Comparison of ENCODE assay signal across 26 mouse cellular contexts in the genomic region with DNA sequence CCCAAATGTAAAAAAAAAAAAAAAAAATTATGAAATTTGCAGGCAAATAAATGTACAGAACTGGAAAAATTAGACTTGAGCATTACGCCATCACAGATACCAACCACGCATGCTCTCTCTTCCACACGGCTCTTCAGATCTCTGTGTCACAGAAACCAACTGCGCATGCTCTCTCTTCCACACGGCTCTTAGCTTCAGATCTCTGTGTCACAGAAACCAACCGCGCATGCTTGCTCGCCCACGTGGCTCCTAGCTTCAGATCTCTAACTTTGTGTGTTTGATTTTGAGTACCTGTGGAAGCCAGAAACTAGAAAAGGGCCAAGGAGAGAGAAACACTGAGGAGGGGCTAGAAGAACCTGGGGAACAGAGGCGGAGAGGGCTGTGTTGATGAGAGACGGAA. TPM values are rescaled to one million over a fixed set of nuclear protein-coding genes. Genes with fewer than 3 reads are reported as not detected.
DNase-seq lines count a peak whose midpoint lies in the region; ATAC-seq and TF ChIP-seq lines count a peak whose summit lies in the region.
"Had no signal": no experiment of that assay in that cellular context is flagged by ENCODE, and none has a peak within 500 bp of the region (broad histone marks: within the 10 kb centered on the region; RNA-seq: fewer than 3 reads in every experiment).

No protein-coding gene starts in this region.

- TF ChIP-seq CTCF in E14TG2a.4 (conservative IDR thresholded peaks at IDR 0.05; ENCODE audit: low read length) = no peak

- peak overlapping the region; percentile 45 for H3K4me3 ChIP-seq in E14TG2a.4 (replicated peaks; ENCODE audit: low read length)
- H3K4me3 ChIP-seq in heart, embryonic 12.5 days = no peak overlapping the region
- no peak overlapping the region for H3K4me3 ChIP-seq in heart, embryonic 10.5 days
- H3K4me3 ChIP-seq: embryonic facial prominence, embryonic 13.5 days; embryonic facial prominence, embryonic 15.5 days; erythroblast, embryonic 14.5 days; forebrain, embryonic 10.5 days; forebrain, embryonic 12.5 days had no signal

- DNase-seq in ES-CJ7 (ENCODE audit: low read depth, low spot score) (peak; percentile 89), R1 (ENCODE audit: low read depth, low spot score) (peak; percentile 97)
- peak; percentile 36 for DNase-seq in testis, postnatal 14 days (ENCODE audit: low spot score)
- no peak for DNase-seq in embryo, embryonic 10 days (ENCODE audit: low spot score)
- DNase-seq in heart, embryonic 10.5 days (ENCODE audit: low spot score) = no peak
- DNase-seq: adrenal gland, adult 8-10 months; adrenal gland, postnatal 14 days; adrenal gland, postnatal 36 days; cerebellum, adult 11-12 months; cerebellum, adult 2 months; cerebellum, adult 9-10 months; cerebellum, postnatal 10 days; cerebellum, postnatal 25 days; embryo, embryonic 11 days had no signal

- ATAC-seq in heart, embryonic 12.5 days (ENCODE audit: insufficient number of reproducible peaks, low FRiP score) = no peak
- ATAC-seq: activated CD4-positive, CD25-positive, alpha-beta regulatory T cell, adult 4 months; forebrain, embryonic 14.5 days; forebrain, embryonic 16.5 days; Patski had no signal

- H3K9ac ChIP-seq in heart, embryonic 12.5 days = no peak overlapping the region
- H3K9ac ChIP-seq: embryonic facial prominence, embryonic 13.5 days; embryonic facial prominence, embryonic 15.5 days; forebrain, embryonic 12.5 days had no signal

- H3K36me3 ChIP-seq in E14TG2a.4 (ENCODE audit: insufficient read depth, low read length) = peaks cover 36% of the 10 kb centered on the region
- H3K36me3 ChIP-seq in heart, embryonic 12.5 days = peaks cover 62% of the 10 kb centered on the region
- H3K36me3 ChIP-seq in heart, embryonic 10.5 days = peaks cover 63% of the 10 kb centered on the region
- H3K36me3 ChIP-seq: G1E had no signal

- no peak overlapping the region for H3K27ac ChIP-seq in heart, embryonic 12.5 days (ENCODE audit: poor library complexity, severe bottlenecking)
- no peak overlapping the region for H3K27ac ChIP-seq in heart, embryonic 10.5 days
- H3K27ac ChIP-seq: embryonic facial prominence, embryonic 13.5 days; embryonic facial prominence, embryonic 15.5 days; forebrain, embryonic 10.5 days; forebrain, embryonic 12.5 days had no signal

- WGBS in heart, embryonic 12.5 days = 96% methylated on average over 11 of the region's 11 CpGs
- WGBS in heart, embryonic 10.5 days = 95% methylated on average over 11 of the region's 11 CpGs

- no peak overlapping the region for H3K4me2 ChIP-seq in heart, embryonic 12.5 days
- H3K4me2 ChIP-seq: embryonic facial prominence, embryonic 13.5 days; embryonic facial prominence, embryonic 15.5 days; forebrain, embryonic 12.5 days had no signal

- no peaks in the 10 kb centered on the region for H3K9me3 ChIP-seq in E14TG2a.4 (ENCODE audit: low read length)
- peaks cover under 1% of the 10 kb centered on the region for H3K9me3 ChIP-seq in heart, embryonic 12.5 days (replicated peaks)
- no peaks in the 10 kb centered on the region for H3K9me3 ChIP-seq in heart, embryonic 10.5 days
- H3K9me3 ChIP-seq: embryonic facial prominence, embryonic 13.5 days; embryonic facial prominence, embryonic 15.5 days had no signal

- H3K4me1 ChIP-seq in E14TG2a.4 (replicated peaks; ENCODE audit: low read depth, low read length) = peaks cover 20% of the 10 kb centered on the region
- H3K4me1 ChIP-seq in heart, embryonic 12.5 days (replicated peaks) = peaks cover 4% of the 10 kb centered on the region; the same call in 1 of the 2 replicates
- H3K4me1 ChIP-seq in heart, embryonic 10.5 days = peaks cover 7% of the 10 kb centered on the region; the same call in 1 of the 2 replicates
- H3K4me1 ChIP-seq: embryonic facial prominence, embryonic 13.5 days; forebrain, embryonic 10.5 days; forebrain, embryonic 12.5 days had no signal

- H3K27me3 ChIP-seq in E14TG2a.4 (ENCODE audit: insufficient read depth, low read length) = no peaks in the 10 kb centered on the region
- H3K27me3 ChIP-seq in heart, embryonic 12.5 days (replicated peaks) = no peaks in the 10 kb centered on the region
- no peaks in the 10 kb centered on the region for H3K27me3 ChIP-seq in heart, embryonic 10.5 days (ENCODE audit: insufficient read depth, poor library complexity, severe bottlenecking)
- H3K27me3 ChIP-seq: embryonic facial prominence, embryonic 13.5 days; embryonic facial prominence, embryonic 15.5 days; forebrain, embryonic 12.5 days; Patski had no signal

RNA-seq across cellular contexts. Expression of a gene that starts 46.3 kb away (rescaled TPM):
- polyA plus RNA-seq in heart, embryonic 12.5 days (2016; fragmentation: Nextera tagmentation; extraction: Ambion mirVana) = 15.7 and 17.4 TPM in 2 replicates
- 11.3 and 14.4 TPM in 2 replicates for polyA plus RNA-seq in heart, embryonic 10.5 days (2016; fragmentation: Nextera tagmentation; extraction: Ambion mirVana)
- polyA plus RNA-seq: G1E had no signal

Comparison
In these comparisons a context has a peak if more than half of its experiments do, and no peak if none do; other contexts are left out.
1. DNase-seq: peak in ES-CJ7 (single experiment), R1 (single experiment) and testis, postnatal 14 days (single experiment); none in embryo, embryonic 10 days (single experiment) and heart, embryonic 10.5 days (single experiment).